Mouse (Mus musculus): ENCODE measurements around the gene Gm3159. TPM values are rescaled to one million over a fixed set of nuclear protein-coding genes. Genes with fewer than 3 reads are reported as not detected.
"Not testable (repeated sequence)": the region's sequence is repeated elsewhere in the genome, so short reads cannot be mapped to it uniquely, and the experiment has no call there.

Gene Gm3159
- polyA plus RNA-seq, 1 experiment, result not detected

DNA sequence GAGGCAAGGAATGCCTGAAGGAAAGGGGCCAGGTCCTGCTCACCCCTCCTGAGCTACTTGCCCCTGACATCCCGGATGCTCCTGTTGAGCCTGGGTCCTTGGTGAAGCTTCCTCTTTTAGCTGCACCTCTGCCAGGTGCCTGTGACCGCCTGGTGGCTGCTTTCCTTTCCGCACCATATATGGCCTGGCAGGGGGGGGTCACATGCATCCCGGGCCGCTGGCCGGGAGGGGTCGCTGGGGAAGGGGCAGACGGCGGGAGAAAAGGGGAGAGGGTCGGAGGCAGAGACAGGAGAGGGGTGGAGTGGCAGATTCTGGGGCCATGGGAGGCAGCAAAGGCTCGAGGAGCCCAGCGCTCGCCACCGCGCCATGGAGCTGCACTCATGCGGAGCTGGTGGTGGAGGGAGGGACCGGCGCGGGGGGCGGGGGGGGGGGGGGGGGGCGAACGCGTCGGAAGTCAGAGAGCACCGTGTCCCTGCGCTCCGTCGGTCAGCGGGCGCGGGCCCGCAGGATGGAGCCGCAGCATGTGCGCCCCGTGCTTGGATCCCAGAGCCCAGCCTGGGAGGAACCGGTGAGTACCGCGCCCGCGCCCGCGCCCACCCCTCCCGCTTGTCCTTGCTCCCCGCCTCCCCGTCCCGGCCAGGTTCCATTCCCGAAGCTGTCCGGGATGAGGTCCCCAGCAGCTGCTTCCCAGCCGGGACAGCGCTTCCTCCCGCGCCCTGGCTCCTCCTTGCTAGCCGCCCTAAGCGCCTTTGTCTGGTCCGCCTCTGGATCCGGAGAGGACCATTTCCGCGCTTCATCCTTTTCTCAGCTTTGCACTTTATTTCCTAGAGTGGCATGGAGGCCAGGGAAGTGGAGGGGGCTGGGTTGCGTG, 17.9 kb downstream of the Gm3159 start, which contains the start of gene Gm3164:
Gm3164 (plus strand) TSS at position 484 of the 871 bp plus-strand sequence.
- not testable (repeated sequence) for H3K4me1 ChIP-seq (replicated peaks; ENCODE audit: control insufficient read depth, insufficient read depth, low read length); H3K27me3 ChIP-seq (ENCODE audit: control insufficient read depth, insufficient read depth, low read length); H3K36me3 ChIP-seq (ENCODE audit: control insufficient read depth, insufficient read depth, low read length); H3K27ac ChIP-seq (ENCODE audit: control insufficient read depth, insufficient read depth, low read length); H3K4me3 ChIP-seq (ENCODE audit: control insufficient read depth, insufficient read depth, low read length); DNase-seq
- WGBS, result 10% methylated on average over 43 of the region's 59 CpGs

DNA sequence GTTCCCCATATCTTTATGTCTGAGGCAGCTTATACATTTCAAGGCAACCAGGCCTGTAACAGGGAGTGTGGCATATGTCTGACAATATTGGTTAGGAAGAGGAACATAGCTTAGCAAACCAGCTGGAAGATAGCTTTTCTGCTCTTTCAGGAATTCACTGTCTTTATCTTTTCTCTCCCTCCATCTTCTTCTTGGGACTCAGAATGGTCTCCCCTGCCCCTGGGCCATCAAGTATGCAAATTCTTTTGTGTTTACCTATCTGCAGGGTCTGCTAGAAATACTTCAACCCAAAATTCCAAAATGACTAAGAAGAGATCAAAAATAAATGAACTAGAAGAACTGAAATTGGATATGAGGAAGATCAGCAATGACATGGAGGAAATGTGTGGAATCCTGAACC, 33.4 kb downstream of the Gm3159 start, which contains the start of gene Gm3173:
Gm3173 (plus strand) TSS at position 301 of the 400 bp plus-strand sequence.
- not testable (repeated sequence) for H3K36me3 ChIP-seq (ENCODE audit: control insufficient read depth, insufficient read depth, low read length); H3K4me3 ChIP-seq (ENCODE audit: control insufficient read depth, insufficient read depth, low read length); DNase-seq; H3K4me1 ChIP-seq (replicated peaks; ENCODE audit: control insufficient read depth, insufficient read depth, low read length); H3K27ac ChIP-seq (ENCODE audit: control insufficient read depth, insufficient read depth, low read length); H3K27me3 ChIP-seq (ENCODE audit: control insufficient read depth, insufficient read depth, low read length)

Other genes starting within 250 kb of the Gm3159 start
- not detected in 2 replicates for gene Gm3127, start 232.5 kb upstream of the Gm3159 start, polyA plus RNA-seq (2012; rRNA removed)
- gene Gm2974, start 214.9 kb upstream of the Gm3159 start, polyA plus RNA-seq (2012; rRNA removed), result 0.12 TPM in 1 of 2 replicates, not detected in the other
- not detected in 2 replicates for gene Gm3138, start 147.9 kb upstream of the Gm3159 start, polyA plus RNA-seq (2012; rRNA removed)
- not detected in 2 replicates for gene Gm3149, start 80.2 kb upstream of the Gm3159 start, polyA plus RNA-seq (2012; rRNA removed)
- 0.11 TPM in 1 of 2 replicates, not detected in the other for gene 2610042L04Rik, start 62.8 kb upstream of the Gm3159 start, polyA plus RNA-seq (2012; rRNA removed)
- gene Gm3164, start 17.9 kb downstream of the Gm3159 start, polyA plus RNA-seq (2012; rRNA removed), result 0.05 TPM in 1 of 2 replicates, not detected in the other
- not detected in 2 replicates for gene Gm3173, start 33.5 kb downstream of the Gm3159 start, polyA plus RNA-seq (2012; rRNA removed)
- gene Gm3182, start 84.2 kb downstream of the Gm3159 start, polyA plus RNA-seq (2012; rRNA removed), result not detected in 2 replicates
- not detected in 2 replicates for gene Gm3047, start 157.9 kb downstream of the Gm3159 start, polyA plus RNA-seq (2012; rRNA removed)
- not detected in 2 replicates for gene Gm8159, start 234.8 kb downstream of the Gm3159 start, polyA plus RNA-seq (2012; rRNA removed)